Mouse (Mus musculus): ENCODE results near the gene Crat. TPM values are rescaled to one million over a fixed set of nuclear protein-coding genes. Genes with fewer than 3 reads are reported as not detected.

The Crat gene
- polyA plus RNA-seq, 1 experiment from 2014 or later: 30.9 TPM

- Histone ChIP-seq H3K4me3 (replicated peaks) (no peak overlapping the region), H3K36me3 (peaks cover 83% of the 10 kb centered on the region), H3K27ac (0 out of 2 replicates have a peak overlapping the region, but pooled peaks have one; percentile 3), H3K27me3 (no peaks in the 10 kb centered on the region), H3K4me1 (peaks cover 38% of the 10 kb centered on the region), H3K9me3 (replicated peaks) (0 out of 2 replicates have a peak, but pooled peaks cover 5% of the 10 kb centered on the region), H3K4me2 (no peak overlapping the region), H3K9ac (no peak overlapping the region)
- no peak for ATAC-seq (replicated peaks; ENCODE audit: low FRiP score)
- WGBS: 92% methylated on average over 7 of the region's 7 CpGs
These were observed 32.8 kb upstream of the Crat start for GRCm38 (mm10) chr2:30448371-30448770.

- H3K9me3 ChIP-seq (replicated peaks): 0 out of 2 replicates have a peak, but pooled peaks cover 5% of the 10 kb centered on the region
- H3K4me2 ChIP-seq: no peak overlapping the region
- no peak for ATAC-seq (replicated peaks; ENCODE audit: low FRiP score)
- peaks cover 83% of the 10 kb centered on the region for H3K36me3 ChIP-seq
- no peaks in the 10 kb centered on the region for H3K27me3 ChIP-seq
- H3K4me3 ChIP-seq (replicated peaks): no peak overlapping the region
- 74% methylated on average over 10 of the region's 10 CpGs for WGBS
- H3K27ac ChIP-seq: peak overlapping the region; percentile 100
- H3K4me1 ChIP-seq: peaks cover 50% of the 10 kb centered on the region
- H3K9ac ChIP-seq: no peak overlapping the region
These were observed 31.5 kb upstream of the Crat start for GRCm38 (mm10) chr2:30446891-30447826.

- Histone ChIP-seq H3K9ac (0 out of 2 replicates have a peak overlapping the region, but pooled peaks have one; percentile 29), H3K4me2 (peak overlapping the region; percentile 40; the same call in 1 of the 2 replicates), H3K9me3 (replicated peaks) (0 out of 2 replicates have a peak, but pooled peaks cover 4% of the 10 kb centered on the region), H3K36me3 (peaks cover 70% of the 10 kb centered on the region), H3K27ac (peak overlapping the region; percentile 100), H3K27me3 (no peaks in the 10 kb centered on the region), H3K4me1 (peaks cover 68% of the 10 kb centered on the region), H3K4me3 (replicated peaks) (no peak overlapping the region)
- ATAC-seq (replicated peaks; ENCODE audit: low FRiP score): peak; percentile 66
- WGBS: 32% methylated on average over 2 of the region's 2 CpGs
These were observed 29.7 kb upstream of the Crat start for GRCm38 (mm10) chr2:30445312-30445711.

GRCm38 (mm10) chr2:30444450-30444849 lies 28.8 kb upstream of the Crat start:
- H3K27me3 ChIP-seq: no peaks in the 10 kb centered on the region
- H3K36me3 ChIP-seq: peaks cover 70% of the 10 kb centered on the region
- 0 out of 2 replicates have a peak overlapping the region, but pooled peaks have one; percentile 4 for H3K9ac ChIP-seq
- 0 out of 2 replicates have a peak overlapping the region, but pooled peaks have one; percentile 7 for H3K4me2 ChIP-seq
- H3K4me3 ChIP-seq (replicated peaks): no peak overlapping the region
- ATAC-seq (replicated peaks; ENCODE audit: low FRiP score): no peak
- H3K27ac ChIP-seq: peak overlapping the region; percentile 100
- peaks cover 77% of the 10 kb centered on the region for H3K4me1 ChIP-seq
- no peaks in the 10 kb centered on the region for H3K9me3 ChIP-seq (replicated peaks)

- Histone ChIP-seq H3K9me3 (replicated peaks) (no peaks in the 10 kb centered on the region), H3K27me3 (no peaks in the 10 kb centered on the region), H3K9ac (0 out of 2 replicates have a peak overlapping the region, but pooled peaks have one; percentile 4), H3K27ac (peak overlapping the region; percentile 100), H3K36me3 (peaks cover 70% of the 10 kb centered on the region), H3K4me2 (0 out of 2 replicates have a peak overlapping the region, but pooled peaks have one; percentile 7), H3K4me3 (replicated peaks) (no peak overlapping the region), H3K4me1 (peaks cover 81% of the 10 kb centered on the region)
- WGBS: 65% methylated on average over 5 of the region's 5 CpGs
- ATAC-seq (replicated peaks; ENCODE audit: low FRiP score): no peak
These were observed 28.4 kb upstream of the Crat start for GRCm38 (mm10) chr2:30444006-30444405.

GRCm38 (mm10) chr2:30443281-30443680 lies 27.7 kb upstream of the Crat start:
- peak overlapping the region; percentile 60 for H3K4me2 ChIP-seq
- H3K27ac ChIP-seq: peak overlapping the region; percentile 100
- H3K36me3 ChIP-seq: peaks cover 70% of the 10 kb centered on the region
- peaks cover 79% of the 10 kb centered on the region for H3K4me1 ChIP-seq
- WGBS: 46% methylated on average over 4 of the region's 4 CpGs
- H3K27me3 ChIP-seq: no peaks in the 10 kb centered on the region
- no peak for ATAC-seq (replicated peaks; ENCODE audit: low FRiP score)
- no peaks in the 10 kb centered on the region for H3K9me3 ChIP-seq (replicated peaks)
- no peak overlapping the region for H3K9ac ChIP-seq
- peak overlapping the region; percentile 30; the same call in 1 of the 2 replicates for H3K4me3 ChIP-seq (replicated peaks)

GRCm38 (mm10) chr2:30442498-30442890 lies 26.9 kb upstream of the Crat start:
- 31% methylated on average over 5 of the region's 5 CpGs for WGBS
- H3K27ac ChIP-seq: peak overlapping the region; percentile 100
- H3K9me3 ChIP-seq (replicated peaks): no peaks in the 10 kb centered on the region
- H3K4me3 ChIP-seq (replicated peaks): peak overlapping the region; percentile 30
- peaks cover 77% of the 10 kb centered on the region for H3K4me1 ChIP-seq
- ATAC-seq (replicated peaks; ENCODE audit: low FRiP score): no peak
- peak overlapping the region; percentile 60 for H3K4me2 ChIP-seq
- peaks cover 71% of the 10 kb centered on the region for H3K36me3 ChIP-seq
- peak overlapping the region; percentile 50 for H3K9ac ChIP-seq
- H3K27me3 ChIP-seq: no peaks in the 10 kb centered on the region

- WGBS: 3% methylated on average over 15 of the region's 15 CpGs
- ATAC-seq (replicated peaks; ENCODE audit: low FRiP score): peak; percentile 75
- no peaks in the 10 kb centered on the region for H3K27me3 ChIP-seq
- H3K36me3 ChIP-seq: peaks cover 71% of the 10 kb centered on the region
- H3K9ac ChIP-seq: peak overlapping the region; percentile 50
- no peaks in the 10 kb centered on the region for H3K9me3 ChIP-seq (replicated peaks)
- peak overlapping the region; percentile 100 for H3K27ac ChIP-seq
- H3K4me2 ChIP-seq: peak overlapping the region; percentile 60
- peaks cover 77% of the 10 kb centered on the region for H3K4me1 ChIP-seq
- peak overlapping the region; percentile 30 for H3K4me3 ChIP-seq (replicated peaks)
These were observed 26.2 kb upstream of the Crat start for GRCm38 (mm10) chr2:30441518-30442497.

- H3K9me3 ChIP-seq (replicated peaks): no peaks in the 10 kb centered on the region
- peak overlapping the region; percentile 60 for H3K4me2 ChIP-seq
- H3K4me3 ChIP-seq (replicated peaks): peak overlapping the region; percentile 16
- no peaks in the 10 kb centered on the region for H3K27me3 ChIP-seq
- peak overlapping the region; percentile 100 for H3K27ac ChIP-seq
- peak overlapping the region; percentile 45 for H3K9ac ChIP-seq
- WGBS: 5% methylated on average over 12 of the region's 12 CpGs
- peak; percentile 40 for ATAC-seq (replicated peaks; ENCODE audit: low FRiP score)
- peaks cover 66% of the 10 kb centered on the region for H3K36me3 ChIP-seq
- peaks cover 73% of the 10 kb centered on the region for H3K4me1 ChIP-seq
These were observed 25.3 kb upstream of the Crat start for GRCm38 (mm10) chr2:30440701-30441517.

- Histone ChIP-seq H3K4me2 (no peak overlapping the region), H3K27ac (peak overlapping the region; percentile 100), H3K27me3 (no peaks in the 10 kb centered on the region), H3K4me1 (peaks cover 67% of the 10 kb centered on the region), H3K9ac (0 out of 2 replicates have a peak overlapping the region, but pooled peaks have one; percentile 14), H3K36me3 (peaks cover 61% of the 10 kb centered on the region), H3K4me3 (replicated peaks) (no peak overlapping the region), H3K9me3 (replicated peaks) (no peaks in the 10 kb centered on the region)
- no peak for ATAC-seq (replicated peaks; ENCODE audit: low FRiP score)
- WGBS: 46% methylated on average over 3 of the region's 3 CpGs
These were observed 24.6 kb upstream of the Crat start for GRCm38 (mm10) chr2:30440211-30440700.
